Comparison of ENCODE assay signal across 13 mouse cellular contexts in the genomic region with DNA sequence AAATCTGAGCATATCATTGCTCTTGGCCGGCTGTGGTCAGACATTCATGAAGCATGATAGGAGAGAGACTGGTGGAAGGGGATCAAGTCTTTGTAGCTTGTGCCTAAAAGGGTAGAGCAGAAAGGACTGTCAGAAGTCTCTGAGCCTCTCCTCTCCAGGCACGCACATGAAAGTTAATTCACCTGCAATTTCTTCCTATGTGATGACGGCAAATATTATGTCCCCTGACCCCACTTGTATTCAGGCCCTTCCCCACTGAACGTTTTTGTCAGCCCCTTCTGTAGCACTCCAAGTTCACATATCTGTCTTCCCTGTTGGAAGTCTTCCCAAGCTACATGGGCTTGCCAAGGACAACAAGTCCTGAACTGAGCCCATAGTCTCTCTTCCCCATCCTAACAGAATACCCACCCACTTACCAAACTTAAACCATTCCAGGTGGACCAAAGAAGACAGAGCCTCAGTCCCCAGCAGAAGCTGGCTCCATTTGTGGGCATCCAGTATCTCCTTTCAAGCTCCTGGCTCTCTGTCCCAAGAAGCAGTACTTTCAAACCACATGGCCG.
DNase-seq lines count a peak whose midpoint lies in the region.
"Had no signal": no experiment of that assay in that cellular context is flagged by ENCODE, and none has a peak within 500 bp of the region (broad histone marks: within the 10 kb centered on the region; RNA-seq: fewer than 3 reads in every experiment).

No protein-coding gene starts in this region.

- peak; percentile 4 to 26 for DNase-seq in gastrocnemius, adult 8-10 months (ENCODE audit: low spot score in 2 of 2)
- DNase-seq in gastrocnemius, postnatal 10 days: no peak
- DNase-seq in lung, postnatal 36 days: peak; percentile 2
- no peak for DNase-seq in lung, postnatal 10 days
- peak; percentile 60 for DNase-seq in heart, adult 8-10 months (ENCODE audit: low spot score)
- DNase-seq in cerebellum, adult 11 months: no peak
- no peak for DNase-seq in adrenal gland, postnatal 4 days (ENCODE audit: low spot score in 2 of 2)
- DNase-seq: adrenal gland, postnatal 36 days; cerebellum, postnatal 14 days; kidney, adult 2 months; right cerebral cortex, adult 18-20 months; spleen, adult 18-20 months; thymus, postnatal 36 days had no signal

Comparison
In these comparisons a context has a peak if more than half of its experiments do, and no peak if none do; other contexts are left out.
1. DNase-seq: peak in gastrocnemius, adult 8-10 months (2 of 2), lung, postnatal 36 days (single experiment) and heart, adult 8-10 months (single experiment); none in gastrocnemius, postnatal 10 days (single experiment), lung, postnatal 10 days (single experiment), cerebellum, adult 11 months (single experiment) and adrenal gland, postnatal 4 days (0 of 2).